Mouse (Mus musculus) thymus, postnatal 14 days (tissue): ENCODE results near the gene Gm2696.
"Not testable (repeated sequence)": the region's sequence is repeated elsewhere in the genome, so short reads cannot be mapped to it uniquely, and the experiment has no call there.

Experiments
- DNase-seq: peaks from one replicate; pipeline ENCODE4 v3.0.0; 2021

The Gm2696 gene

GRCm38 (mm10) chr10:77814382-77814781 is at the start of gene Gm2696:
Gm2696 (plus strand) TSS chr10:77814682.
- DNase-seq = no peak

DNA sequence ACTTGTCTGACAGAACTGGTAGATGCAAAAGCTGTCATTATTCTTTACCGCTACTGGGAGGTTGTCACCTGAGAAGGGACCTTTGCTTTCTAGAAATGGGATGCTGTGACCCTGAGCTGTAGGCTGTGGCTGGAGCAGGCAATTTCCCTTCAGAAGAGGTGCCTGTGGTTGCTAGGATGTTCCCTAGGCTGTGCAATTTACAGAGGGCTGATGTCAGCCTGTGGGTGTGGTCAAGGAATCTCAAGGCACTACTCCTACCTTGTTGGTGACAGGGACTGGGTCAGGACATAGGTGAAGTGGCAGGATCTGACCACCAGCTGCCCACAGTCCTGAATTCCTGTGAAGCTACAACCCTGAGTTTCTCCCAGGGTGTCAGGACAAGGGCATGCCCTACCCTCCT is 44.8 kb upstream of the Gm2696 start:
- no peak for DNase-seq

DNA sequence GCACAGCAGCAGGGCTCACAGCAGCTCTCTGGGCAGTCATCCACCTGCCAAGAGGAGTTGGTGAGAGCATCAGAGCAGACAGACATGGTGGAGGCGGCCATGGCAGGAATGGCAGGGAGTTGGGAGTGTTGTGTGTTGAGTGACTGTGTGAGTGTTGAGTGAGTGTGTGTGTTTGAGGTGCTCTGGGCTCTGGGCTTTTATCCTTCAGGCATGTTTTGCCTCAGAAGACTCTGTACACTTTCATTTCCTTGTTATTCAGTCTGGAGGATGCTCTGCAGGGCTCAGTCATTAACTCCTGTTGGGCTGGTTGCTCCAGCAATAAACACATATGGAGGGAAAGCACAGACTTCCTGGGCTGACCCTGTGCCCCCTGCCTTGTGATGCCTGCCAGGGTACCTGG is 43.3 kb upstream of the Gm2696 start, which contains the start of gene Gm3238:
Gm3238 (minus strand) TSS at position 101 of the 400 bp plus-strand sequence.
- not testable (repeated sequence) for DNase-seq

GRCm38 (mm10) chr10:77772142-77772541 is 42.3 kb upstream of the Gm2696 start:
- DNase-seq = not testable (repeated sequence)

DNA sequence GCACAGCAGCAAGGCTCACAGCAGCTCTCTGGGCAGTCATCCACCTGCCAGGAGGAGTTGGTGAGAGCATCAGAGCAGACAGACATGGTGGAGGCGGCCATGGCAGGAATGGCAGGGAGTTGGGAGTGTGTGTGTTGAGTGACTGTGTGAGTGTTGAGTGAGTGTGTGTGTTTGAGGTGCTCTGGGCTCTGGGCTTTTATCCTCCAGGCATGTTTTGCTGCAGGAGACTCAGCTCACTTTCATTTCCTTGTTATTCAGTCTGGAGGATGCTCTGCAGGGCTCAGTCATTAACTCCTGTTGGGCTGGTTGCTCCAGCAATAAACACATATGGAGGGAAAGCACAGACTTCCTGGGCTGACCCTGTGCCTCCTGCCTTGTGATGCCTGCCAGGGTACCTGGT is 37.6 kb upstream of the Gm2696 start, which contains the start of gene Gm7138:
Gm7138 (minus strand) TSS at position 101 of the 400 bp plus-strand sequence.
- DNase-seq = not testable (repeated sequence)

DNA sequence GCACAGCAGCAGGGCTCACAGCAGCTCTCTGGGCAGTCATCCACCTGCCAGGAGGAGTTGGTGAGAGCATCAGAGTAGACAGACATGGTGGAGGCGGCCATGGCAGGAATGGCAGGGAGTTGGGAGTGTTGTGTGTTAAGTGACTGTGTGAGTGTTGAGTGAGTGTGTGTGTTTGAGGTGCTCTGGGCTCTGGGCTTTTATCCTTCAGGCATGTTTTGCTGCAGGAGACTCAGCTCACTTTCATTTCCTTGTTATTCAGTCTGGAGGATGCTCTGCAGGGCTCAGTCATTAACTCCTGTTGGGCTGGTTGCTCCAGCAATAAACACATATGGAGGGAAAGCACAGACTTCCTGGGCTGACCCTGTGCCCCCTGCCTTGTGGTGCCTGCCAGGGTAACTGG is 32.0 kb upstream of the Gm2696 start, which contains the start of gene Gm3250:
Gm3250 (minus strand) TSS at position 101 of the 400 bp plus-strand sequence.
- not testable (repeated sequence) for DNase-seq

GRCm38 (mm10) chr10:77783396-77783795 is 31.1 kb upstream of the Gm2696 start:
- DNase-seq = not testable (repeated sequence)

- not testable (repeated sequence) for DNase-seq
These were observed 26.6 kb upstream of the Gm2696 start, which contains the start of gene Gm7137 for GRCm38 (mm10) chr10:77787876-77788275. Gm7137 (minus strand) TSS chr10:77788200.

GRCm38 (mm10) chr10:77788621-77789020 is 25.9 kb upstream of the Gm2696 start:
- DNase-seq = no peak

GRCm38 (mm10) chr10:77794976-77795375 is 19.5 kb upstream of the Gm2696 start, which contains the start of gene Gm9639:
Gm9639 (minus strand) TSS chr10:77795076.
- DNase-seq = no peak

GRCm38 (mm10) chr10:77797677-77798076 is 16.8 kb upstream of the Gm2696 start:
- DNase-seq = no peak

DNA sequence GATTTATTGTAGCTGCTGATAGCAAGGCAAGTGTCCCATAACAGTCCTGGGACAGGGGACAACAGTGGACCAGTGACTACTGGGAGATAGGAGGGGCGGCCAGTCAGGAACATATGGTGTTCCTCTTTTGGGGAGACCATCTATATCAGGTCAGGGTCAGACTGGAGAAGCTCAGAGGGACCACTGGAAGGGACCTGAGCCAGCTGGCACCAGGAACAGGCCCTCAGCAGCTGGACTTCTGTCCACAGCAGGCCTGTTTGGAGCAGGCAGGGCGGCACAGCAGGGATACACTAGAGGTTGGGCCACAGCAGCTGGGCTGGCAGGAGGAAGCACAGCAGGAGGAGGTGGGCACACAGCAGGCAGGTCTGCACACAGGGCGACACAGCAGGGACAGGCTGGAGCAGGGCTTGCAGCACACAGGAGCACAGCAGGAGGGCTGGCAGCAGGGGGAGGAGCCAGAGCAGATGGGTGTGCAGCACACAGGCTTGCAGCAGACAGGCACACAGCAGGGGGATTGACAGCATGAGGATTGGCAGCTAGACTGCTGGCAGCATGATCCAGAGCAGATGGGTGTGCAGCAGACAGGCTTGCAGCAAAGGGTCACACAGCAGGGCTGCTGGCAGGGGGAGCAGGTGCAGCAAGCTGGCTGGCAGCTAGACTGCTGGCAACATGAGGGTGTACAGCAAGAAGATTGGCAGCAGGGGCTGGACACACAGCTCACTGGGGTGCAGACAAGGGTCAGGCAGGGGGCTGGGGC is 16.1 kb upstream of the Gm2696 start:
- DNase-seq = not testable (repeated sequence)

DNA sequence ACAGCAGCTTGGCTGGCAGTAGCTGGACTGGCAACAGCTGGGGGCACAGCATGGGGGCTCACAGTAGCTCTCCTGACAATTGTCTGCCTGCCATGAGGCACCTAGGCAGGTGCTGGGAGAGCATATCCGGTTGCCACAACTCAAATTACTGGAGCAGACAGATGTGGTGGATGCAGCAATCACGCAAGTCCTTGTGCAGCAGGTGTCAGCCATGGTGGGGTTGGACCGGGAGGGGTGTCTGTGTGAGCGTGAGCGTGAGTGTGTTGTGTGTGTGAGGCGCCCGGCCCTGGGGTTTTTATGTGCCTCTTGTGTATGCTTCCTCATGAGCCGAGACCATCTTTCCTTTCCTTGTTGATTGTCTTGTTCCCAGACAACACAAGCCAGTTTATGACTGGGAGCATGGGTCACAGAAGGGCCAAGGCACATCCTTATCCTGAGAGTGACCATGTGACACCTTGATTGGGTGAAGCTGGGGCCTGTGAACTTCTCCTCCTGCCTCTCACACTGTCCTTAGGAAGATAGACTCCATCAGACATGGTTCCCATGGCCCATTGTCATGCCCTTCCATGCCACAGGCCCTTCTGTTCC is 15.5 kb upstream of the Gm2696 start, which contains the start of gene Gm19668:
Gm19668 (minus strand) TSS at position 213 of the 588 bp plus-strand sequence.
- no peak for DNase-seq

DNA sequence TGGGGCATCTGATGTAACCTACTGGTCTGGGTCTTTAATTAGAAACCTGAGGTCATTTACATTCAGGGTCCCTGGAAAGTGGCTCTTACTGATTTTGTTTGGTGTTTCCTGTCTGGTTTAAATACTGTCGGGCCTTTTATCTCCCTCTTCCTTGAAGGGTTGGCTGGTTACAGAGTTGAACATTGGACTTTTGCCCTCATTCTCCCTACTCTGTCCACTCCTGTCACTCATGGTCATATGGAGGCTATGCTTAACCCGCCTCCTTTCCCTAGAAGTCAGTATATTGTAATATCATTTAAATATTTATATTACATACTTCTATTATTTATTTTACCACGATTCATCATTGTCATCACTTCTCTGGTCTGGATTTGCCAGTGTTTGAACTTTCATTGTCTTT is 10.4 kb upstream of the Gm2696 start:
- no peak for DNase-seq

DNA sequence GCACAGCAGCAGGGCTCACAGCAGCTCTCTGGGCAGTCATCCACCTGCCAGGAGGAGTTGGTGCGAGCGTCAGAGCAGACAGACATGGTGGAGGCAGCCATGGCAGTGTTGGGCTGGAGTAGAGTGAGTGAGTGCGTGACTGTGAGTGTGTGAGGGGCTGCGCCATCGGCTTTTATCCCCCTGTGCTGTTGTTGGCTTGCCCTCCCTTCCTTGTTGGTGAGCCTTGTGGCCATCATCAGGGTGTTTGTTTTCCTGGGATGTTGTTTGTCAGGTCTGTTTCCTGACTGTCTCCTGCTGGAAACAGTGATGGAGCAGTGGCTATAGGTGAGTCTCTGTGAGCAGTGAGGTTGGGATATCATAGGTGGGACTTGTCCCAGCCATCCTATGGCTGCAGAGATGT is 2.7 kb upstream of the Gm2696 start, which contains the start of gene Gm9507:
Gm9507 (minus strand) TSS at position 101 of the 400 bp plus-strand sequence.
- no peak for DNase-seq

GRCm38 (mm10) chr10:77815514-77815913 is 1.0 kb downstream of the Gm2696 start:
- DNase-seq = peak; percentile 46

DNA sequence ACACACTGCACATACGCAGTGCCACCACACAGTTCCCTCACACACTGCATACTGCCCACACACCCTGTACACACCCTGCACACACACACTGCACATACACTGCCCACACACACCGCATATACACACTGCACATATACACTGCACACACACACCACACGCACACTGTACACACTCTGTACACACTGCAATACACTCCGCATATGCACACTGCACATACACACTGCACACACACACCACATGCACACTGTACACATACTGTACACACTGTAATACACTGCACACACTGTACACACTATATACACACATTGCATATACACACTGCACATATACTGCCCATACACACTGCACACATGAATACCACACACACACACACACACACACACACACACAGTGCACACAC is 4.0 kb downstream of the Gm2696 start:
- no peak for DNase-seq

DNA sequence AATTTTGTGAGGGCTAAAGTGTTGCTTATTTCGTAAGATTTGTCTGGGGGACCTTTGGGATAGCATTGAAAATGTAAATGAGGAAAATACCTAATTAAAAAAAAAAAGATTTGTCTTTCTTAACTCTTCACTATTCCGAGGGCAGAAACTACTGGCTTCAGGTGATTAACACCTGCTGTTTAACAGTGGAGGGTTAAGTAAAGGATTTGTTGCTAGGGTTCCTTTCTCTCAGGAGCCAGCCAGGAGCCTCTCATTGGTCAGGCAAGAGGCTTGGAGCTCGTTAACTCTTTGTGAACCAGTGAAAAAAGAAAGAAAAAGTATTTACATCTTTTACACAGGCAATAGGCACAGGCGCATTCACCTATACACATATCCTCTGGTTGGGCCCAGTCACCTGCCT is 4.7 kb downstream of the Gm2696 start:
- no peak for DNase-seq

DNA sequence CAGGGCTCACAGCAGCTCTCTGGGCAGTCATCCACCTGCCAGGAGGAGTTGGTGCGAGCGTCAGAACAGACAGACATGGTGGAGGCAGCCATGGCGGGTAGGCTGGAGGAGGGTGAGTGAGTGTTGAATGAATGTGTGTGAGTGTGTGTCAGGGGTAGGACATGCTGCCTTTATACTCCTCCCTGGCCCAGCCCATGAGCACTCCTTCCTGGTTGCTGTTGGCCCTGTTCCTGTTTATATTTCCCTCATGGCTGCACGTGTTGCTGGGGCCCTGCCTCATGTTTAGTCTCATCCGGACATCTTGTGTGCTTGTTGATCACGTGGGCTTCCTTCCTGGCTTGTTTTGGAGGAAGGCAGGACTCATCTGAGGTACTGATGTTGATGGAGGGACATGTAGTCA is 12.5 kb downstream of the Gm2696 start, which contains the start of gene Krtap10-4:
Krtap10-4 (minus strand) TSS at position 145 of the 400 bp plus-strand sequence.
- DNase-seq = no peak

DNA sequence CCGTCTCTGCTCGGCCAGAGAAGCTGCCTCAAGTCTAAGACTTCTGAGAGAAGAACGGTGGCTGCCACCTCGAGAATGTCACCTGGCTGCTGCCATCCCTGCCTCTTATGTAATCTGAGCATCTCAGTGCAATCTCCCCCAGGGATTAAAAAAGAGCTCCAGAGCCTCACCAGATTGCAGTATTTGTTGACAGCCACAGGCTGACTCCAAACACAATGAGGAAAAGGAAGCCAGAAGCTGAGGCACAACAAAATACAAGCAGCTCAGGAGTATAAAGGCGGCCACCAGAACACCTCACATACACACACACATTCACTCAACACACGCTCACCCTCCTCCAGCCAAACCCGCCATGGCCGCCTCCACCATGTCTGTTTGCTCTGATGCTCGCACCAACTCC is 21.2 kb downstream of the Gm2696 start, which contains the start of gene Krtap10-10:
Krtap10-10 (plus strand) TSS at position 301 of the 400 bp plus-strand sequence.
- DNase-seq = no peak

GRCm38 (mm10) chr10:77839006-77839405 is 24.5 kb downstream of the Gm2696 start:
- no peak for DNase-seq

DNA sequence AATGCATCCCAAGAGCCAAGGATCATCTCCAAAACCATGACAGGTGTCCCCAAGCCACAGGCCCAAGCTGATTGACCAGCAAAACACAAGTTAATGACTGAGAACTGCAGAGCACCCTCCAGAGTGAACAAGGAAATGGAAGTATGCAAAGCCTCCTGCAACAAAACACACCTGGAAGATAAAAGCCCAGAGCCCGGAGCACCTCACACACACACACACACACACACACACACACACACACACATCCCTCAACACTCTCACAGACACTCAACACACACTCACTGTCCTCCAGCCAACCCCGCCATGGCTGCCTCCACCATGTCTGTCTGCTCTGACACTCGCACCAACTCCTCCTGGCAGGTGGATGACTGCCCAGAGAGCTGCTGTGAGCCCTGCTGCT is 32.0 kb downstream of the Gm2696 start, which contains the start of gene Gm36176:
Gm36176 (plus strand) TSS at position 301 of the 400 bp plus-strand sequence.
- no peak for DNase-seq

- no peak for DNase-seq
These were observed 32.5 kb downstream of the Gm2696 start for GRCm38 (mm10) chr10:77846961-77847360.
